Mouse (Mus musculus) small intestine, adult 2 months (tissue): ENCODE results near the gene Grn.

Experiments
- CTCF ChIP-seq: fragments of 200-500 bp; IDR thresholded peaks from 2 replicates; pipeline ENCODE4 v1.5.1; 2012; ENCODE audit warnings: low read depth, mild to moderate bottlenecking, control low read depth, inconsistent platforms, low read length, moderate library complexity, mixed read lengths; ENCODE audit not compliant: insufficient replicate concordance, insufficient read length; ENCODE audit errors: extremely low read depth
- POLR2A ChIP-seq: fragments of 200-500 bp; IDR thresholded peaks from 2 replicates; pipeline ENCODE4 v1.6.1; 2012; ENCODE audit warnings: low read depth, mild to moderate bottlenecking, control low read depth, inconsistent platforms, low read length, moderate library complexity

- no peak for TF ChIP-seq CTCF
- TF ChIP-seq POLR2A = no peak
Observed at GRCm38 (mm10) chr11:102481779-102482178, 51.7 kb downstream of the Grn start.
